Mouse (Mus musculus) gastrocnemius, postnatal 36 days (tissue): ENCODE results near the gene Atxn1. TPM values are rescaled to one million over a fixed set of nuclear protein-coding genes. Genes with fewer than 3 reads are reported as not detected.

Experiments used
- DNase-seq, 2 experiments: peaks; one replicate each; pipeline ENCODE4 v3.0.0; 2022
- intact Hi-C: fragments of 180-260 bp; cut with DNase I; formaldehyde crosslinking; loops from one replicate; pipeline ENCODE4 v1.15.1; 2025
- total RNA-seq, 2 experiments: library from RNA; stranded (reverse); gene quantifications; 2 replicates each; pipeline ENCODE4 v1.2.3; 2021

Atxn1 gene
- total RNA-seq, 2 experiments from 2014 or later, result 33.7 to 39.7 TPM

DNA sequence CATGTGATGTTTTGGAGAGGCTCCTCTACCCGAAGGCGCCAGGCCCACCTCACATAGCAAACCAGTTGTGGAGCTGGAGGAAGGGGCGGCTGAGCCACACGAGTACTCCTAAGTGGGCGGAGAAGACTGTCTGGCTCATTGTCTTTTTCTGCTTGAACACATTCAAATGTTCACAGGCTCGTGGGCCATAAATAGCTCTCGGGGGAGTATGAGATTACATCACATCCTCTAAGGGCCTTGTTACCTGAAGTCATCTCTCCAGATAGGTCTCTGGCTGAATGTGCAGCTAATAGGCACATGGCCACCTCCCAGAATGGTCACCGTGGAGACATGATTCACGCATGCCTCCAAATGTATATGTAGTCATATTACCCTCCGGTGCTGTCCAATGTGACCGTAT, 350.0 kb downstream of the Atxn1 start:
- intact Hi-C loops, result loop anchor here (5.0 kb wide), 1 partner anchor 363 kb away; no protein-coding TSS in a partner anchor

DNA sequence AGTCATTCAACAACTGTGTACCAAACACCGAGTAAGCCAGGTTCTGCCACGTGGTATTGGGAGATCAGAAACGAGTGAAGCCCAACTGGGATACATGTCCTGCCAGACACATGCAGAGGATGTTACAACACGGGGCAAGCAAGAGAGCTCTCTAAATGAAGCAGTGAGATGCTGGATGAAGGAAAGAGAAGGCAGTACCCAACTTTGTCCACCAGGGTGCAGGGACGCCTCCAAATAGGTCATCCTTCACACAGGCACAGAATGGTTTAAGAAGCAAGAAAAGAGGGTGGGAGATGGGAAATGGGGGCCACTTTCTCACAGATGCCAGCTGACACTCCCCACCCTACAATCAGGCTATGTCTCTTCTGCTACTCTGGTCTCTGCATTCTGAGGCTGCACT, 351.5 kb downstream of the Atxn1 start:
- no peak for DNase-seq

More for the DNA sequence above, 350.0 kb downstream of the Atxn1 start:
- no peak for DNase-seq

DNA sequence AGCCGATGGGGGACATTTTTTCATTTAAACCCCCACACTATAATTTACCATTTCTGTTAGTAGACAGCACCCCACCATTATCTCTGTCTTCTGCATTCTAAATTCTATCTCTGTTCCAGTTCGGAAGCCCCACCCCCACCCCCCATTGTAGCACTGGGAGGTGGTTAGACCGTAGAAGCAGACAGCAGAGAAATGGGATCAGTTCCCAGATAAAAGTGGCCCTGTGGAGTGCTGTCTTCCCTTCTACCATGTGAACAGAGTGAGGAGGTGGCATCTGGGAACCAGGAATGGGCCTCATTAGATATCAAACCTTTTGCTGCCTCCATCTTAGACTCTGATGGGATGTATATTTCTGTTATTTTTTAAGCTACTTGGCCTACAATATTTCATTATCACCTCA, 353.3 kb downstream of the Atxn1 start:
- no peak for DNase-seq
- intact Hi-C loops, result loop anchor here (5.0 kb wide), 1 partner anchor 366 kb away; no protein-coding TSS in a partner anchor

More for the DNA sequence above, 351.5 kb downstream of the Atxn1 start:
- intact Hi-C loops, result loop anchor here (5.0 kb wide), 1 partner anchor 364 kb away; no protein-coding TSS in a partner anchor

DNA sequence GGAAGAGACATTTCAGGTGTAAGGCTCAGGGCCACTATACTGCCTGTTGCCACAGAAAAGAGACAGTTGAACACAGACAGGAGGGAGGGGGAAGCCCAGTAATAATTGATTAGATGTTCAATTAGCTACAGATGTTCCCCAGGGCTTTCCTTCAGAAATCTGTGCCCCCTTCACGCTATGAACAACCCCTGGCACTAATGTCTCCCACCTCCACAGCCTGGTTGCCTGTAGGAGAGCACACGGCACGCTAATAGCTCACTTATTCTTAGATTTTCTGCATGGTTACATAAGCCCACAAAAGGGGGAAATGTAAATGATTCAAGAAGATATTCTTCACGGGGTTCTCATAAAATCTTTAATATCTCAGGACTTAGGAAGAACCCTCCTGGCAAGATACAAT, 355.3 kb downstream of the Atxn1 start:
- intact Hi-C loops, result no loop called here
- no peak for DNase-seq

DNA sequence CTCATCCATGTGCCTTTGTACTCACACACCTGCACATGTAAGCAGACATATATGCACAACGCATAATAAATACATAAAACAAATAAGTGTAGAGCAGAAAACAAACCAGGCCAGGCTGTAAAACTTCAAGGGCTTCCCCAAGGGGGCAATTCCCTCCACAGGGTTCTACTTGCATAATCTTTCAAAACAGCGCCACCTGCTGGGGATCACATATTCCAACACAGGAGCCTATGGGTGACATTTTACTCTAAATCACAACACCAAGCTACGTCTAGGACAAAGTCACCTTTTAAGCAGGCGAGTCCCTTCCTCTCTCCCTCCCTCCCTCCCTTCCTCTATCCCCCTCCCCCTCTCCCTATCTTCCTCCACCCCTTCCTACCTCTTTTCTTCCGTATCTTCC, 356.2 kb downstream of the Atxn1 start:
- no peak for DNase-seq
- intact Hi-C loops, result no loop called here

DNA sequence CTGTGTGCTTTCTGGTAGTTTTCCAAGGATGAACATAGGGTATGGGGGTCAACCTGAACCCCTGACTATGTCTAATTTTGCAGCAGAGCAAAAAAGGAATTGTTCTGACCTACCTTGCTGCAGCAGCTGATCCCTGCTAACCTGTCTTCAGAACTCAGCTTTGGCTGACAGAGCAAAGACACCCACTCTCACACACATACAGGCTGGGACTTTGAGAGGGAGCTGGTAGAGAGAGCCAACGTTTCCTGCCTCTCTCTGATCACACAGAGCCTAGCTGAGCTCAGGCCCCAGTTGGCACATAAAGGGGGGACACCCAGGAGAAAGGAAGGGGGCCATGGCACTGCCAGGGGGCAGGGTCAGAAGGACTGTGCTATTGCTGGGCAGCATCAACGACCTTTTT, 356.9 kb downstream of the Atxn1 start:
- no peak for DNase-seq
- intact Hi-C loops, result no loop called here

DNA sequence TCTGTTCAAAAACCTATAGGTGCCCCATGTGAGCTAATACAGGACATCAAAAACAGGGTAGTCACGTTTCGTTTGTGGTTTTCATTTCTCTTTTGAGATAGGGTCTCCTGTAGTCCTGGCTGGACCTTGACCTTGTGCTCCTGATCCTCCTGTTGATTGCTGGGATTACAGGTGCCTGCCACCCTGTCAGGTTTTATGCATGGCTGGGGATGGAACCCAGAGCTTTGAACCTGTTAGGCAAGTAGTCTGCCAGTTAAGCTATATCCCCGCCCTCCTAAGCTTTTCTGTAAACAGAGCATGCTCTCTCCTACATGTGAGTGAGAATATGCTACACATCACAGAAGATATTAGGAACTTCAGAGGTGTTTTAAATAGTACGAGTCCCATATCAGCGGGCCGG, 361.2 kb downstream of the Atxn1 start:
- no peak for DNase-seq
- intact Hi-C loops, result no loop called here

DNA sequence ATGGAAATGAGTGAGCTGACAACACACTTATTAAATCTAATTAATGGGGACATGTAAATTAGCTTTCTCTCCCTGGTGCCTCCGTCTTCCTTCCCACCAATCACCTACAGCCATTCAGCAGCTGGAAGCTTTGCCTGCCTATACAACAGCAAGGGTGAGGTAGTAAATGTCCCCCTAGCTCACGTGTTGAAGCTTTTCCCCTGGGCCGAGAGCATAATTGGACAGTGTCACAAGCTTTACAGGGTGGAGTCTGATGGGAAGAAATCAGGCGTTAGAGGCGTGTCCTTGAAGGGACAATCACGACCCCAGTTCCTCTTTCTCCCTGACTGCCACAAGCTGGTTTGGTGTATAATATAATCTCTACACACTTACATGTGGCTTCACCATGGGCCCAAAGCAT, 364.4 kb downstream of the Atxn1 start:
- intact Hi-C loops, result no loop called here
- DNase-seq, result no peak

DNA sequence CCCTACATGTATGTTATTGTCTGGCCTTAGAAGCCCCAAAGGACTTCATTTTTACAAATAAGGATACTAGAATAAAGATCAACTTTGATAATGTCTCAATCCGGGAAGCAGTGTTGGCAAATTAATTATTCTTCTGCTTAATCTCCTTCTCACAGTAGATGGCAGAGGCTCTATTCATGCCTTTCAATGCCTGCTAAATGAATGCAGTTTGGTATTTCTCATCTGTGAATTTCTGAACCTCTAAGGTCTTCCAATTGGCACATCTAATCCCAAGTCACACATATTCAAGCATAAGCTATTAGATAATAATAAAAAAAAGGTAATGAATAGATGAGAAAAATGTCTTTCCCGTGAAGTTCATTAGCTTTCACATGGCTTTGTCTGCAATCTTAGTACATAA, 365.0 kb downstream of the Atxn1 start:
- intact Hi-C loops, result no loop called here

DNA sequence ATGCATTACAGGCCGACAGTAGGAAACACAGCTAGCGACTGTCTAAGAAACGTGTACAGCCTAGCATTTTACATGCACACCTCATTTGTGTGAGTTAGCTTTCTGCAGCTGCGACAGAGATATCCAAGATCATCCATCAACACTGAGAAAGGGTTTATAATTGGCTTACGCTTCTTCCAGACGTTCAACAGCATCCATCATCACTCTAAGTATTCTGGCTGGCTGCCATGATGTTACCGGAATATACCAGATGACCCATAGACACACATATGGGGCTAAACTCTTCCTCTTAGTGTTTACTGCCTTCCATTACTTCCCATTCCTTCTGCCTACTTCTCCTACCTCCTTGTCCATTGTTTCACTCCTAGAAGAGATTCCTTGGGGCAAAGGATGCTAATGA, 369.4 kb downstream of the Atxn1 start:
- no peak for DNase-seq
- intact Hi-C loops, result no loop called here

More for the DNA sequence above, 365.0 kb downstream of the Atxn1 start:
- DNase-seq, result no peak

DNA sequence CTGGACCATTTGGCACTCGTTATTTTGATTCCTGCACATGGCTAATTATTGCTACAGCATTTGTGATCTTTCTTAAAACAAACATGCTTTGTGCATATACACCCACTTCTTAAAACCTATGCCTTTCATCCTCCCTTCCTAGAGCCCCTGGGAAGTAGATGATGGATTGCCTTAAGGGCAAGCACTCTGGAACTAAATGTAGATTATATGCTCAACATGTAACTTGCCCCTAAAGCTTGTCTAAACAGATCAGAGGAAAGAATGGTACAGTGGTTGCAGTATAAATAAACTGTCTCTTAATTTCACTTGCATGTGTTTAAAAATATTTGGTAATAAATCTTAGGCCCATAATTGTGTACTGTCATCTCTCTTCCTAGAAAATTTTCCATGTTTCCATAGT, 370.9 kb downstream of the Atxn1 start:
- intact Hi-C loops, result no loop called here
- DNase-seq, result no peak

DNA sequence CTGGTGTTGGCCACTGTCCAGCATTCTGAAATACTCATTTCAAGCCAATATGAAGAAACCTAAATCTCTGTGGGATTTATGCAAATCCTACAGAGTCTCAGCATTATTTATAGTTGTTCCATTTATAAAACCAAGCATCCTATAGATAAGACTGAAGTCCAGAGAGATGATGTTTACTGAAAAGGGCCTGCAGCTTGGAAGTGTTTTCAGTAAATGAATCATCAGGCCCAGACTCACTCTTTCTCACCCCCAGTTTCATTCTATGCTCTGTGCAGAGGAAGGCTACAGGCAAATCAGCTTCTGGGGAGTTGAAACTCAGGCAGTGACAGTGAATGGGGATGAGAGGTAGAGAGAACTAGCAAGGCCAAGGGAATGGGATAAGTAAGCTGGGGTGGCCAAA, 373.9 kb downstream of the Atxn1 start:
- intact Hi-C loops, result no loop called here
- no peak for DNase-seq

DNA sequence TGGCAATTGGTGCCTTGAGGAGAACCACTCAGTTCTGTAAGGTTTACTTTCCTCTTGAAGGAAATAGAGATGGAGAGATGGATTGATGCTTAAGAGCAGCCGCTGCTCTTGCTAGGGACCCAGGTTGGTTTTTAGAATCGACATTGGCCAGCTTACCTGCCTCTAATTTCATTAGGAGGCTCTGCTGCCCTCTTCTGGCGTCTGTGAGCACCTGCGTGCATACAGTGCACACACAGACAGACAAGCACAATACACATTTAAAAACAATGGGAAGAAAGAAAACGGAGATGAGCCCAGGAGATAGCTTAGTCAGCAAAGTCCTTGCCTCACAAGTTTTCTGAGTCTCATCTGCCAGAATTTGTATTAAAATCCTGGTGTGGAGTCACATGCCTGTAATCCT, 381.7 kb downstream of the Atxn1 start:
- DNase-seq, result no peak
- intact Hi-C loops, result no loop called here

DNA sequence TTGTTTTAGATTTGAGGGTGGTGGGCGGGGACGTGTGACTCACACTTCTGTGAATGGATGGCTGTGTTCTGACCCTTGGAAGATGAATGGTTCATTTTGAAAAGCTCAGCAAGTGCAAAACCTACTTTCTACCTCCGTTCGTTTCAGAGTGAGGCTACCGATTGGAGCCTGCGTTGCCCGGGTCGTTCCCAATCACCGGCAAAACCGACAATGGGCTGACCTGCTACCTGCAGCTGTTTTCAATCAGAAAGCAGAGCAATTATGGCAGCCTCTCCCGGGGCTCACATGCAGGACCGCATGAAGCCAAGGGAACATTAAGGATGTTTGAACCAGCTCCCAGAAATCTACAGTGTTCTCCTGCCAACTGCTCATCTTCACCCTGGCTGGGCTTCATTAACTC, 382.5 kb downstream of the Atxn1 start:
- intact Hi-C loops, result no loop called here

DNA sequence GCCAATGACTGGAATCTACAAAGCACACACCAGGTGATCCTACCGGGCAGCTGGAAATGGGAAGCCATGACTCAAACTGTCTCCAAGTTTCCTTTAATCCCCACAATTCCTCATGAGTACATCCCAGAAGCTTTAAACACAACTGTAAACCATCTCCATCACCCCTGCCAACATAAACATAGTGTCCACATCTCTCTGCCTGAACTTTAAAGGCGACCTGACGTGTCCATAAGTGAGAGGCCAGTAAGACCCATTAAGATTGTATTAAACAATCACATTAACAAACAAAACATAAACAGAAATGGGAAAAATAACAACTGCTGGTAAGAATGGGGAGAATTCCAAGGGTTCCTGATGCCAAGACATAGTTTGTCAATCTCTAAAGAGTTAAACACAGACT, 385.1 kb downstream of the Atxn1 start:
- intact Hi-C loops, result loop anchor here (10.0 kb wide), 1 partner anchor 675 kb away; no protein-coding TSS in a partner anchor

More for the DNA sequence above, 382.5 kb downstream of the Atxn1 start:
- DNase-seq, result no peak

DNA sequence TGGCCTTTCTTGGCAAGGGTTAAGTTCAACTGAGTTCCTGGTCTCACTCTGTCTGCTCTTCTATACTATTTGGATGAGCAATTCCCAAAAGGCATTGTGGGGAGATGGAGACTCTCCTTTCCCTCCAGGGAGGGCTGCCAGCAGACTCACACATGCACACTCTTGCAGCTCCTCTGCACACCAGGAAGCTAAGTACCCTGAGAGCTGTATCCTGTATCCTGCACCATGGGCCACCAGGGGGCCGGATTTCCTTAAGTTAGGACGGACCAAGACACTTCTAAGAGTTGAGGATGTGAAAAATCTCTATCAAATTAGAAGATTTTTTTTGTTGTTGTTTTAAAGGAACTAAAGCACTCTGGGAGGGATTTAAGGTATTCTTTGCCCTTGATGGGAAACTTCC, 387.0 kb downstream of the Atxn1 start:
- no peak for DNase-seq
- intact Hi-C loops, result loop anchor here (10.0 kb wide), 1 partner anchor 677 kb away; no protein-coding TSS in a partner anchor

More for the DNA sequence above, 385.1 kb downstream of the Atxn1 start:
- DNase-seq, result no peak

DNA sequence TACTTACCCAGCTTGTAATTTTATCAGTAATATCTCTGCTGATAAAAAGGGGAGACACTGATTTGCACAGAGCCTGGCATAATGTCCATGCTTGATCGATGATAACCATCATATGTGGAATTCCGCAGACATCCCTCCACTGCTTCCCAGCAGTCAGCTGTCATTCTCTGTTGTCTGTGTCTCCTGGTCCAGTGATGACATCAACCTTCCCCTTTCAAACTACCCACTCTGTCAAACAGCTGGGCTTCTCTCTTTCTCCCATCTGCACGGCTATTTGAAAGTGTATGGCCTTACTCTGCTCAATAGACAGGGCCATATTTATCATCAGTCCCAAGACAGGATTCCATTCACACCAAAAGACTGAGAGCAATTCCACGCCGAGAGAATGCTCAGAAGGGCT, 387.4 kb downstream of the Atxn1 start:
- no peak for DNase-seq
- intact Hi-C loops, result loop anchor here (10.0 kb wide), 1 partner anchor 677 kb away; no protein-coding TSS in a partner anchor

DNA sequence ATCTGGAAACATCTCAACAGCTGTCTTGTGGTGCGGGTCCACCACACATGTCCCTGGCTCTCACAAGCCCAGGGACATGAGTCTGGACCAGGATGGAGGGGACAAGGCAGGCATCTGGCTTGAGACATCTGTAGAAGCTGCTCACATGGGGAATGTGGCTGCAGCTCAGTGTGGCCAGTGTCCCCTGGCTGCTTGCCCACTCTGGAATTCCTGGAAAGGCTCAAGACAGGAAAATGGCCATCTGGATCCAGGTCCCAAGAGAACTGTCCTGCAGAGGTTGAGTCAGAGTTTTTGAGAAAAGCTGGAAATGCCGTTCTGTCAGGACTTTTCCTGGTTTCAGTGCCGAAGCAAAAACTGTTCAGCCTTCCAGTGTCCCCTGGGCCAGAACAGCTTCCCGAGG, 388.6 kb downstream of the Atxn1 start:
- peak; percentile 64 to 84 for DNase-seq
- intact Hi-C loops, result loop anchor here (10.0 kb wide), 1 partner anchor 679 kb away; no protein-coding TSS in a partner anchor

DNA sequence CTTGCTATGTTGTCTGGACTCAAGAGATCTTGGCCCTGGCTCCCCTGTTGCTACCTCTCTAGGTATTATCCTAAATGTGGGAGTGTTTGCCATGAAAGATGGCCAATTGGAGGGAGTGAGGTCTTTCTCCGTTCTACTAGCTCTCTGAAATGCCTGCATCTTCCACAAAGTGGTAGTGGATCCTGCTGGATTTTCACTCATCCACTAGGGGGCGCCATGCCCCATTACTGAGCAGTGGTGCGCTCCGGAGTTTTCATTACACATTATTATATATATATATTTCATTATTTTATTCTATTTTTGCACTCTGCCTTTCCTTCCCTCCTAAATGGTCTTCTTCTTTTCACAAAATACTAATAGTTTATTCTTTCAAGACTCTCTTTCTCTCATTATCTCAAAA, 392.0 kb downstream of the Atxn1 start:
- intact Hi-C loops, result loop anchor here (5.0 to 10.0 kb wide), 2 partner anchors 590 to 682 kb away; no protein-coding TSS in a partner anchor

DNA sequence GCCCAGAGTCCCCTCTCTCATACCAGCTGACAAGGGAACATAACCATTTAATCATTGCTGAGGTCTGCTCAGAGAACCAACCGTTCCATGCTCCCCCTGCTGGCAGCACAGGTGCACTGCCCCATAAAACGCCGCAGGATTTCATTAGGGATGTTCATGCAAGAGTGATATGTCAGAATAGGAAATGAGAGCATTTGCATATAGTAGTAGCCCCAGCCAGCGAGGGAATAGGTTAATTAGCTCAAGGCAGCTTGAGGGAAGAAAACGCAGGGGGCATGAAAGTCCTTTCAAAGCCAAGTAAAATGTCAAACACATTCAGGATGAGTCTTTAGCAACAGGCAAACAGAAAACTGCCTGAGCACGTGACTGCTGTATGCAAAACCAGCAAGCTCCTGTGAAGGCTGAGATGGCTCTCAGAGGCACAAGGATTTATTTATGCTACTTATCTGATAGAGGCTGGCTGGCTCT, 393.0 kb downstream of the Atxn1 start:
- intact Hi-C loops, result loop anchor here (2.0 to 10.0 kb wide), 3 partner anchors 31 to 683 kb away; no protein-coding TSS in a partner anchor
- DNase-seq, result peak; percentile 64 to 65

More for the DNA sequence above, 392.0 kb downstream of the Atxn1 start:
- peak; percentile 36 to 43 for DNase-seq

DNA sequence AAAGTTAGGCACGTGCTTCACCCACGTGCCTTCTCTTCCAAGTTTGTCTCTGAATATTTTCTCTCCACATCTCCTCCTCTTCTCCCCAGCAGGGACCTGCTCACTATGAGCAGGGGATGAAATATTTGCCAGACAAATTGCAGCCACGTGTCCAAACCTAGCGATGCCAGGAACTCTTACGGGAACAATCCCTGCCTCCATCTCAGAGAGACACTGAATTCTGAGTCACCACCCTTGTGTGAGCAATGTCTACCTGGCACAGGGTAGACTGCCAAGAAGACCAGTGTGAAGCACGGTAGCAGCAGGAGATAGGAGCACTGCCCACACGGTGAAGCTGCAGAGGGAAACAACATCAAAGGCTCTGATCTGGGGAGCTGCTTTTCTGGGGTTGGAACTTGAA, 394.9 kb downstream of the Atxn1 start:
- intact Hi-C loops, result loop anchor here (2.0 to 10.0 kb wide), 3 partner anchors 29 to 685 kb away; no protein-coding TSS in a partner anchor

DNA sequence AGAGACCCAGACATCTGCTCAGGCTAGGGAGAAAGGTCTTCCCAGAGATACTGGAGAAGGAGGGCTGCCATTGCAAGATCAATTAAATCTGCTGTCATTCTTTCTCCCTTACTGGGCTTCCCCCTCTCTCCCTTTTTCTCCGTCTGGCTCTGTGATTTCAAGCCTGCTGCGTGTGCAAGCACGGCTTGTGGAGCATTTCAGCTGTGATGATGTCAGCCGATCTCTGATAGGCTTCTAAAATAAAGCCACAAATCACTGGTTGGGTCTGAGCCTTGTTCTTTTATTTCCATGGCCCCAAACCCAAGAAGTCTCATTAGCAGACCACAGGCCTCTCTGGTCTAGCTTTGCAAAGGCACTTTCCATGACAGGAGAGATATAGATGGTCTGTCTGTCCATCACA, 399.9 kb downstream of the Atxn1 start:
- intact Hi-C loops, result no loop called here
- DNase-seq, result no peak

More for the DNA sequence above, 394.9 kb downstream of the Atxn1 start:
- no peak for DNase-seq
